Mouse (Mus musculus) heart, adult 8-10 months (tissue): ENCODE results near the gene Gpr35. TPM values are rescaled to one million over a fixed set of nuclear protein-coding genes. Genes with fewer than 3 reads are reported as not detected.

ENCODE experiments used
- DNase-seq: peaks from one replicate; pipeline ENCODE4 v3.0.0; 2022; ENCODE audit warnings: low spot score
- total RNA-seq, 4 experiments: library from RNA; stranded (reverse); gene quantifications; 2 replicates each; pipeline ENCODE4 v1.2.4; 2022

Gene Gpr35
- total RNA-seq, result 1 to 10 TPM in 1 of 4 experiments, under 1 TPM in 3; 0.19 to 1.3 (median 0.47) TPM

DNA sequence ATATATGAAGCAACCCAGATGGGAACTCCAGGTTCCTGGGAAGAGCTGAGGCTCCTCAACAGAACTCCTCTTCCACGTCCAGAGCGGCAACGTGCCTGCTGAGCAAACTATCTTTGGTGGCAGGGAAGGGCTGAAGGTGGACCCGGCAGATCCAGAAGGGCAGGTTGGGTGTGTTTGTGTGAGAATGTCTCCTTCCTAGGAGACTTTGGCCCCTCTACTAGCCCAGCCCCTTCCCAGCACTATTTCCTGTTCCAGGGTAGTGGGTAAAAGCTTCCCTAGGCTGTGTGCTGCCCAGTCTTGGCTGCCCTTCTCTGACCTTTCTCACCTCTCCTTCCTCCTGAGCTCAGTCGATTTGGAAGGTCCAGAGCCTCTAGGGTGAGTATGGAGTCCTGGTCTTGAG lies at the start of gene Gpr35:
TSS of gene Gpr35 (plus strand) at position 259 of the 400 bp plus-strand sequence.
- no peak for DNase-seq

DNA sequence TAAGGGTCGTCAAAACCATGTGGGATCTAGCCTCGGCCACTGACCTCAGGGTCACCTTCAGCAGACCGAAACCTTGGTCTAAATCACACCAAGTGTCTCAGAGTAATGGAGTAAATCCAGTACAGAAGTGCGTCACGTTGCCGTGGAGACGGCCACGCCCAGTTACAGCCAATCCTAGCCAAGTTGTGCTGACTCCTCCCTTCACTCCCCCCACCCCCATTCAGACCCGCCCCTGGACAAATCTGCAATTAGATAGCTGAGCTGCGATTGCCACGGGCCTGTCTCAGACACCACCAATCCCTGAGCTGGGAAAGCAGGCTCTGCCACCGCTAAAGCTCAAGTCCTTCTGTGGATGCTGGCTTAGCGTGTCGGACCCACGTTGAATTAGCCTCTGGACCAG lies 47.9 kb upstream of the Gpr35 start, which contains the start of gene Ankmy1:
TSS of gene Ankmy1 (minus strand) at position 121 of the 400 bp plus-strand sequence.
- no peak for DNase-seq

DNA sequence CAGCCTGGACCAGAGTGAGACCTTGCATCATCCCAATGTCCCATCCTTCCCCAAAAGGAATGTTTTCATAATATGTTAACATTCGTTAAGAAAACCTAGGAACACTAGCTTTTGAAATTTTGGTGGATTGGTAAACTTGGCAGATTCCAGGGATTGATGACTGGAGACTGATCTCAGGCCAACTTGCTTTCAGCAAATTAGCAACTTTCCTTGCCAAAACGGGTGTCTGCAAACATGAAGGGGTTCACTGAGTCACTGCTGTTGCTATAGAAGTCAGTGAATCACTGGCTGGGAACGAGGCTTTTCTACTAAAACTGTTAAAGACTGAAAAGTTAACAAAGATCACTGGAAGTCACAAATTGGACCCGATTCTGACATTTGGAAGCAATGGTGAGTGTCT lies 47.0 kb upstream of the Gpr35 start:
- no peak for DNase-seq

DNA sequence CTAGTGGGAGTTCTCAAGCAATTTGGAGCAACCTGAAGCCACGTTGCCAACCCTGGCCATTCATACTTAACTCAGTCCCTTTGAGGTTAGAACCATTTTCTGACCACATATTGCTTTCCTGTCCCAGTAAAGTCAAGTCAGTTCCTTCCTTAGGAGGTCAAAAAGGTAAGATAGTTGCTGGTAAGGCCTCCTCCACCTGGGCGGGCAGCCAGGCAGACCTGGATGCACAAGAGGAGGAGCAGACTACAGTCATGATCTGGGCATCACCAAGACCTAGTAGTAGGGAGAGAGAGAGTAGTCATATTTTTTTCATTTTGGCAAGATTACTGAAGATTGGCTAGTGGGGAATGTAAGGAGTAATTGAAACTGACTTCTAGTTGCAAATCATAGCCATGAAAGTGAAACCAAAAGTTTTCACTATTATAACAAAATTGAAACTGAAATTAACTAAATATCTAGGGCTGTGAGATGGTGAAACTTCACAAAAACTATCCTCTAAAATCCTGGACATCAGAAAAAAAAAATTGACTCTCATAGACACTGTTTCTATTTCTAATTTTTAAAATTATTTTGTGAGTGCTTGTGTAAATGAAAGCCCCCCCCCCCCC lies 44.9 kb upstream of the Gpr35 start:
- DNase-seq, result no peak

DNA sequence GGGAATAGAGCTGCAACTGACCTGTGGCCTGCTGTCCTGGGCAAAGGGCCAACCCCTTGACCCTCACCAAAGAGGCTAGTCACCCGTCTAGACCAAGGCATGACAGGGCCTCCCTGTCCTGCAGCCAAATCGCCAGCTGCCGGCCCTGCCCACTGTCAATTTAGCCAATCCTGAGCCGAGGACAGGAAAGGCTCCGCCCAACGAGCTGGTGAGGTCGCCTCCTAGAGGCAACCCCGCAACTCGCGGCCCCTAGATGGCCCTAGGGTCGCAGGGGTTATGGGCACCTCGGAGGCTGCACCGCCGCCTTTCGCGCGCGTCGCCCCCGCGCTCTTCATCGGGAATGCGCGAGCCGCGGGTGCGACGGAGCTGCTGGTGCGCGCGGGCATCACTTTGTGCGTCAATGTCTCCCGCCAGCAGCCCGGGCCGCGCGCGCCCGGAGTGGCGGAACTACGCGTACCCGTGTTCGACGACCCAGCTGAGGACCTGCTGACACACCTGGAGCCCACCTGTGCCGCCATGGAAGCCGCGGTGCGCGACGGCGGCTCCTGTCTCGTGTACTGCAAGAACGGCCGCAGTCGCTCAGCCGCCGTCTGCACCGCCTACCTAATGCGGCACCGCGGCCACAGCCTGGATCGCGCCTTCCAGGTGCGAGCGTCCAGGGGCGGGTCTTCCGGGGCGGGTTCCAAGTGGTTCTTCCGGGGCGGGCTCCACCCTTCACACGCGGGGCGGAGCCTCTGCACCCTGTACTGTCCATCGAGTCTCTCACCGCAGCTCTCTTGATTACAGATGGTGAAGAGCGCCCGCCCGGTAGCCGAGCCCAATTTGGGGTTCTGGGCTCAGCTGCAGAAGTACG lies 43.7 kb upstream of the Gpr35 start, which contains the start of gene Dusp28:
TSS of gene Dusp28 (plus strand) at position 203 of the 853 bp plus-strand sequence.
- peak; percentile 91 for DNase-seq

DNA sequence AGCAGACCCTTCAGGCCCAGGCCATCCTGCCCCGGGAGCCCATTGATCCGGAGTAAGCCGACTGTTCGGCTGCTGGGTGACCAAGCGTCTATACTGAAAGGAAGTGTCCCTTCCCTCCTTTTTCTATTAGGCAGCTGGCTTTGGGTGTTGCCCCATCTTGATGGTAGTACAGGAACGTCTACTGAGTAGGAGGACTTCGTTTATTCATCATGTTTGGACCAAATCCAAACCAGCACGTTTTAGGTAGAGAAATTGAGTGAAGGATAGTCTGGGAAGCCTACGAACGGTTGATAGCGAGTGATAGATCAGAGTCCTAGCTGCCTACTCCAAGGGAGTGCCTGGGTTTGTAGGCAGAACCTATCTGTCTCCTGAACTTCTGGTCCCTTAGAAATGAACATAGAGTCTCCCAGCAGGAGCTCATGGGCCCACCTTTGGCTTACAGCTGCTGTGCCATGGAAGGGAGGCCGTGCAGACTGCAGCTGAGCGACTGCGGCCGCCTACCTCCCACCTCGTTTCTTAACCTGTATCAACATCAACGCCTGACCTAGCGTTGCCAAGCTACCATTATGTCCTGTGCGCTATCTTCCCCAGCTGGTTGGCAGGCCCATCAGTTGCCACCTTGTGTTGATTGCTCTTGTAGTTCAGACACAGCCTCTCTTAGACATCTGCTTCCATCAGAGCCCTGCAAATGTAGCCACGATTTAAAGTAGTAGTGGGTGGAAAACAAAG lies 42.9 kb upstream of the Gpr35 start:
- DNase-seq, result no peak

DNA sequence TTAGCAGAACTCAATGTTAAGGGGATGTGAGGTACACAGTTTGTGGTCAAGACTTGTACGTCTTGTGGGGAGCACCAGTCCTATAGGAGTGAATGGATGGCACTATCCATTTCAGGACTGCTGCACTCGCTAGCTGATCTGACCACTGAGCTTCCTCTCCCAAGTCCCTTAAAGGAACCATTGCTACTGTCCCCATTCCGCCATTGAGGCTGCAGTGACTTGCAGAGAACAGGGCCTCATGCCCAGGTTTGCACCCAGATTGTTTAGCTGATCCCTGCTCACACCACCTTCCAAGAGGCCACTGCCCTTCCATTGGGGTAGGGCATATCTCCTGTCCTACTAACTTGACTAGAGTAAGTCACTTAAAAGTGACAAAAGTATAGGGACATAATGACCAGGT lies 42.0 kb upstream of the Gpr35 start:
- DNase-seq, result no peak

DNA sequence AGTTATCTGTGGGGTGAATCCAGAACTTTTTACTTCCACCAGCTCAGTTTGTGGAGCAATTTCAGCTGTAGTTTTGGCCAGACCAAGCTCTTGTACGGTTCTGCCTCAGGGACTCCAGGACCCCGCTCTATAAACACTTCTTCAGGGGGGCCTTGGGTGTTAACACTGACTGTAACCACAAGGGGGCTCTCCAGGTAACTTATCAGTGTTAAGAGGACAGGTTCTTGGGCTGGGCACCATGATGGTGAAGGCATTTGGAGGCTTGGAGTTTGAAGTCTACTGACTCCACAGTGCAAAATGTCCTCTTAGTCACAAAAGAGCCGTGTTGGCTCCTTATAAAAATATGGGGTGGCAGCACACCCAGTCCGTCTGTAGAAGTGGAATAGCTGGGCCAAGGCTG lies 41.6 kb upstream of the Gpr35 start:
- no peak for DNase-seq

DNA sequence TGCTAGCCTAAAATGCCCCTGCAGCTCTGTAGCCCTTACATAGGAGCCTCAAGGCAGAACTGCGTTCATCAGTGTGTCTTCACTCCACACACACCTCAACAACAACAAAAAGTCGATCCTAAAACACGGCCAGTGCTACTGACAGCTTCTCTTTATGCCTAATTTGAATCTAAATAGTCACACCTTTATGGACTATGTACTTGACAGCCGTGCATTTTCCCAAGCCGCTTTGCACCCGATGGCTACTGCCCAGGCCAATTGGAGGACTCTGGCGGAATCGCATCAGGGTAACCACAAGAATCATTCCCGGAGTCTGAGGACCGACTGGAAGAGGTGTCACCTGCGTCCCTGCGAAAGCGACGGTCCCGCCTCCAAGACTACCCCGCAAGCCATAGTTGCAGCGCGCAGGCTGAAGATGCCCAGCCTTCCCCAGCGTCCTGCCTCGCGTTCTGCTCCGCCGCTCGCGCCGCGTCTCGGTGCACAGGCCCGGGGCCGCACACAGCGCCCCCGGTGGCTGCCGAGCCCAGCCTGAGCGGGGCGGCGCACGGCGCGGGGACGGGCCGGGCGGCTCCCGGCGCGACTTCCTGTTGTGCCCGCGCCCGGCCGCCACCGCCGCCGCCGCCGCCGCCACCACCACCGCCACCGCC lies 40.3 kb upstream of the Gpr35 start, which contains the start of gene Rnpepl1:
TSS of gene Rnpepl1 (plus strand) at position 545 of the 647 bp plus-strand sequence.
- peak; percentile 59 for DNase-seq

DNA sequence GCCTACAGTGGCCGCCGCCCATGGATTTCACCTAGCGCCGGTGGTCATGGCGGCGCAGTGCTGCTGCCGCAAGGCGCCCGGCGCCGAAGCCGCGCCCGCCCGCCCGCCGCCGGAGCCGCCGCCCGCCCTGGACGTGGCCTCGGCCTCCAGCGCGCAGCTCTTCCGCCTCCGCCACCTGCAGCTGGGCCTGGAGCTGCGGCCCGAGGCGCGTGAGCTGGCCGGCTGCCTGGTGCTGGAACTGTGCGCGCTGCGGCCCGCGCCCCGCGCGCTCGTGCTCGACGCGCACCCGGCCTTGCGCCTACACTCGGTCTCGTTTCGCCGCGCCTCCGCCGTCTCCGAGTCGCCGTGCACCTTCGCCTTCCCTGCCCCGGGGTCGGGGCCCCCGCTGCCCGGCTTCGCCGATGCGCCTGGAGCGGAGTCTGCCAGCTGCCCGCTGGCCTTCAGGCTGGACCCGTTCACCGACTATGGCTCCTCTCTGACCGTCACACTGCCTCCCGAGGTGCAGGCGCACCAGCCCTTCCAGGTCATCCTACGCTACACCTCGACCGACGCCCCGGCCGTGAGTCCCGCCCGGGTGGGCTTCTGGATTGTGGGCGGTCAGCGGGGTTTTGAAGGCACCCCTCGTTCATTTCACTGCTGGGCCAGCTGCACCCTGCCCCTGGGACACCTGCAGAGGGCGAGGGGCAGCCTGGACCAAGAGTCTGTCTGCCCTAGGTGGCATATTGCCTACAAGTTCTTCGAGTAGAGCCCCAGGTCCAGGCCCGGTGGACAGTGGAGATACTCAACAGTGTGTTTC lies 39.5 kb upstream of the Gpr35 start:
- DNase-seq, result peak; percentile 46

DNA sequence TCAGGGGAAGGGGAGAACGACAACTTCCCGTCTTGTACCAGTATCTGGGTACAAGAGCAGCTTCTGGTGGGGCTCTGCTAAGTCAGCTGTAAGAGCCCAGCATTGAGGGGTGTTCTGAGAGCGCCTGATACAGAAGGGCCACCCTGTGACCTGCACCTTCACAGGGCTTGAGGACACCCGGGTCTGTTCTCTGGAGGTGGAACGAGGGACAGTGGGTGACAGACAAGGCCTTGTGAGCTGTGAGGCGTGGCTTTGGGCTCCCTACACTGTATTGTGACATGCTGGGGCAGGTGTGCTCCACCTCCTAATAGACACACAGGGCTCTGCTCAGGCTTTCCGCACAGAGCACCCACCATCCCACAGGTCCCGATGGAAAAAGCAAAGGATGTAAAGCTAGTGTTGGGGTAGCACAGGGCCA lies 38.9 kb upstream of the Gpr35 start:
- no peak for DNase-seq

DNA sequence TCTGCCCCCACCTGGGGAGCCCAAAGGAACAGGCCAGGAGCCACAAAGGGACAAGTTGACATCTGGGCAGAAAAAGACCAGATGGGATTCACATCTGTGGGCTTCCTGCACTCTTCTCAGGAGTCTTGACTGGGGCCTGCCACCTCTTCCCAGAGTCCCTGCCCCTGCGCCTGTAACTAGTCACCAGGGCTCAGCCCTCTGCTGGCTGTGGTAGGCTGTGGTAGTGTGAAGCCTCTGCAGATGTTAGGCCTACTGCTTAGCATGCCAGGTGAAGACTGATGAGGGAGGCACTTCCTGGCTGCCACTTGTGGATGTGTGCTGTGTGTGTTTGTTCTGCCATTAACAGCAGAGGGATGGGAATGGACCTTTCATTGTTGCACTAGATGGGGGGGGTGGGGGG lies 38.4 kb upstream of the Gpr35 start:
- no peak for DNase-seq

DNA sequence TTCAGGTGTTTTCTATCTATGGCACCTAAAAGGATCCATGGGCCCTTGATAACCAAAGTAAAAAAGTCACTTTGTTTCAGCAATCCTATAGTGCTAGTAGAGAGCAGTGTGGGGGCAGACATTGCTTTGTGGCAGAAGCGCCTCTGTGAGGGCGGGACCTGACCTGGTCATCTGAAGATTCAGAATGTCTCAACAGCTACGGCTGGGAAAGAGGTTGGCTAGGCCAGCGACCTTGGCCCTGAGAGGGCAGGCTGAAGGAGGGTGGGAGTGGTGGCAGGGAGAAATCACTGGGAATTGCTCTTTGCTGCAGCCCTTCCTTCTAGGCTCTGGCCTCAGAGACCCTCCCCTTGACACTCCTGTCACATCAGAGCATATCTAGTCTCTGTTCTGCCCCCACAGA lies 36.4 kb upstream of the Gpr35 start:
- no peak for DNase-seq

DNA sequence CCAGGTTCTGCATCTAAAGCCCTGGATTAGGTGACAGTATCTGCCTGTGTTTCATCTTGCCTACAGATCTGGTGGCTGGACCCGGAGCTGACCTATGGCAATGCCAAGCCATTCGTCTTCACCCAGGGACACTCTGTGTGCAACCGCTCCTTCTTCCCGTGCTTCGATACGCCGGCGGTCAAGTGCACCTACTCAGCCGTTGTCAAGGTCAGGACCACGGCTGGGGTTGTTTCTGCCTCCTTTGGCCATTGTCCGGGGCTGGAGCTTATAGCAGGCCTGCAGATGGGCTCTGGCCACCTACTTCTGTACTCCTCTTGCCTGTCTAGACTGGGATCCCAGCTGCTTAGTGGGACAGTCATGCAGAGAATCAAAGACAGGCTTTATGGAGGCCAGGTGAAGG lies 35.7 kb upstream of the Gpr35 start:
- no peak for DNase-seq

DNA sequence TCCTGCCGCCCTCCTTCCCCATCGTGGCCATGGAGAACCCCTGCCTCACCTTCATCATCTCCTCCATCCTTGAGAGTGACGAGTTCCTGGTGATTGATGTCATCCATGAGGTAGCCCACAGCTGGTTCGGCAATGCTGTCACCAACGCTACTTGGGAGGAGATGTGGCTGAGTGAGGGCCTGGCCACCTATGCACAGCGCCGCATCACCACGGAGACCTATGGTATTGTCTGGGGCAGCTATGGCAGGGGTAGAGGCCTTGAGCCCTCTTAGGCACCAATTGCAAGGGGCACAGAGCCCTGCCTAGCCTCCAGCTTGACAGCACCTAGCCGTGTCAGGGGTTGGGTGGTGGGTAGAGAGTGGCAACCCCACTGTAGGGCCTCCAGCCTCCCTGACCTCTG lies 33.9 kb upstream of the Gpr35 start:
- DNase-seq, result no peak

DNA sequence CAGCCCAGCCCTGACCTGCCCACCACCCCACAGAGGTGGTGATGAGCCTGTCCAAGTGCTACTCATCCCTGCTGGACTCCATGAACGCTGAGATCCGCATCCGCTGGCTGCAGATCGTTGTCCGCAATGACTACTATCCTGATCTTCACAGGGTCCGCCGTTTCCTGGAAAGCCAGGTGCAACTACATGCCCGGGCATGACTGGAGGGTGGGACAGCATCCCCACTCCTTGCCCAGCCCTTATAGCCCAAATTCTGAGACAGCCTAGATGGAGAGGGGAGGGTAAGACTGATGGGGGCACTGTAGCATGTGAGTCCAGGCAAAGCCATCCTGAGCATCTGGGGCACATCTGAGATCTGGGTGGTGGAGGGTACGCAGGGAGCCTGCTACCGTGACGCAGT lies 31.5 kb upstream of the Gpr35 start:
- DNase-seq, result no peak

DNA sequence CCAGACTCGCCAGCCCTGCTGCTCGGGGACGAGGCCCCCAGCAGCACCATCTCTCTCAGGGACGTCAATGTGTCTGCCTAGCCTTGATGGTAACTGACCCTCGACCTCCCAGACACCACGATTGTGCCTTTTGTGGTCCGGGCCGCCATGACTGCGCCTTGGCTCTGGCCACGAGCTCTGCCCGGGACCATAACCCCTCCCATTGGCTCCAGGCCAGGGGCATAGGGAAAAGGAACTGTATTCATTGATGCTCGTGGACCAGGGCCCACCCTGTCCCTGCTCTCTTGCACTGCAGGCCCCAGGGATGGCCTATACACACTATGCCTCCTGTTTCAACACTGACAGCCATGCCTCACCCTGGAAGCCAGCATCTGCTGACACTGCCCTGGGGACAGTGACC lies 30.9 kb upstream of the Gpr35 start:
- DNase-seq, result no peak

DNA sequence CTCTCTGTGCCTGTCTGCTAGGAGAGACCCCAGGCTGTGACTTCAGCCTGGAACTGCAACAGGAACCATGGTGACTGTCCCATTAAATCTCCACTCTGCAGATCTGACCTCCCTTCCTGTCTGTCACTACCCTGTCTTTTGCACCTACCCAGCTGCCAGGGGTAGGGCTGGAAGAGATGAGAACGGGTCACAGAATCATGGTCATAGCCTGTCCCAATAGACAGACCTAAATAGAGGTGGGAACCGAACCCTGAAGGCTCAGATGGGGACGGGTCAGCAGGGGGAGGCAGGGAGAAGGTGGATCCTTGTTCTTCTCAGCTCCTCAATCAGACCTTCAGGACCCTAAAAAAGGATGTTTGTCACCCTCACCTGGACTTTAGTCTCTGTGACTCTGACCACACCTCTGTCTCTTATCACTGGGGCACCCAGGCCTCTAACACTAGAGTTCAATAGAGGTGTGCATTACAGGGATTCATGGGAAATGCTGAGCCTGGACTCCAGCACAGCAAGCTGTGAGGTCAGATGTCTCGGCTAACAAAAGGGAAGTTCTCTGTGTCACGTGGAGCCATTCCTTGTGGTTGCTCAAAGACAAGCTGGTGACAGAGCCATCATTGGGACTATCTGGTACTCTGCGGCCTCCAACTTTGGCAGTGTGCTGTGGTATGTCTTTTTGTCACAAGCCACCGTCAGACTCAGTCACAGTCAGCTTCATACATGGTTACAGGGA lies 30.0 kb upstream of the Gpr35 start:
- no peak for DNase-seq

DNA sequence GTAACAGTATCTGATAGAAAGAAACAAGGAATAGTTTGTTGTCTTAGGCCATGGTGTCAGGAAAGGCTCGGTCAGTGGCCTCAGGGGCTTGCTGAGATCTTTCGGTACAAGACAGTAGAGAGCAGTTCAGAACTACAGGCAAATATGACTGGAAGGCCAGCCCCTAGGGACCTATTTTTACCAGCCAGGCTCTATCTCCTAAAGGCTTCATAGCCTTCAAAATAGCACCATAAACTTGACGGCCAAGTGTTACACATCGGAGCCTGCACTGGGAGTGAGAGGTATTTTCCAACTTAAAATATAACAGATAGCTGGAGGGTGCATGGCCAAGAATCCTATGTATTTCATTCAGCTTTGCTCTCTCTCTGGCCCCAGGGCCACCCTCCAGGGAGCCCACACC lies 29.2 kb upstream of the Gpr35 start:
- no peak for DNase-seq

DNA sequence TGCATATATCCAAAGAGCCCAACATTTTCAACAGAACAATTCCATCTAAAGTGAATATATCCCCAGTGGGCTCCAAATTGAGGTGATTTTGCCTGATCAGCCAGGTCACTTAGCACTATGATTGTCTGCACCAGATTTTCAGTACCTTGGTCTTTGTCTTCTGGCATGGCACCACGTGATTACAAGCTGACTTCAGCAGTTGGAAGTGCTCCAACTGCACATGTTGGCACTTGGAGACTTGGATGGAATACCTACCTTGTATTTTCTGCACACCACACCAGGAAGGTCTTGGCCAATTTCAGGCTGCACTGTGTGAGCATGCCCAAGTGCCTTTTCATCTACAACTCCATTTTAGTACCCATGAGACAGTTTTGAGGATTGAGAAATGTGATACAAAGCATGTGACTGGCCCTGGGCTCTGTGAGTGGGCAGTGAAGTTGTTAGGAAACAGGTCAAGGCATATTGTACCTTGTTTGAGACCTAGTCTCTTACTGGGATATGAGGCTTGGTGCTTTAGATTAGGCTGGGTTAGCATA lies 20.4 kb upstream of the Gpr35 start:
- no peak for DNase-seq
